Mouse (Mus musculus) forebrain, embryonic 10.5 days (tissue): ENCODE measurements at regions not wholly inside any gene's neighbourhood (a gene's known extent, or its start where the extent isn't known, plus 50 kb on each side); places are given as distances from the start of the nearest gene placed in this dataset.
A peak's percentile ranks its signal among the peaks of the same experiment; 100 is the strongest.

Experiments used
- DNase-seq: peaks from one replicate; pipeline ENCODE4 v3.0.0-alpha.2; 2017; ENCODE audit warnings: low spot score; ENCODE audit errors: extremely low spot score
- H3K27ac ChIP-seq: fragments of 300-500 bp; sonication (generic); 2 replicates; pipeline ENCODE4 v1.5.1; 2016; ENCODE audit warnings: mild to moderate bottlenecking
- H3K27me3 ChIP-seq: fragments of 300-500 bp; sonication (generic); 2 replicates; pipeline ENCODE4 v1.6.1; 2016; ENCODE audit warnings: mild to moderate bottlenecking; ENCODE audit not compliant: poor library complexity, severe bottlenecking
- H3K36me3 ChIP-seq: fragments of 300-500 bp; sonication (generic); replicated peaks from 2 replicates; pipeline ENCODE4 v1.6.1; 2016; ENCODE audit warnings: mild to moderate bottlenecking, moderate library complexity
- H3K4me1 ChIP-seq: fragments of 300-500 bp; sonication (generic); 2 replicates; pipeline ENCODE4 v1.6.1; 2016
- H3K4me3 ChIP-seq: fragments of 300-500 bp; sonication (generic); 2 replicates; pipeline ENCODE4 v1.5.1; 2016; ENCODE audit warnings: mild to moderate bottlenecking, moderate library complexity
- H3K9me3 ChIP-seq: fragments of 300-500 bp; sonication (generic); 2 replicates; pipeline ENCODE4 v1.6.1; 2016; ENCODE audit warnings: mild to moderate bottlenecking, moderate library complexity
- WGBS: fragments of 180-500 bp; shearing (Covaris S2); methylation state at CpG from one replicate; pipeline ENCODE4 v1.1.7; 2016; 5-methylcytosine and 5-hydroxymethylcytosine counted together

GRCm38 (mm10) chr3:41425863-41426262, 129.7 kb upstream of the Jade1 start:
- H3K4me3 ChIP-seq: no peak overlapping the region
- H3K27me3 ChIP-seq: no peaks in the 10 kb centered on the region
- H3K36me3 ChIP-seq: no peaks in the 10 kb centered on the region
- 92% methylated on average over 8 of the region's 8 CpGs for WGBS
- H3K9me3 ChIP-seq: no peaks in the 10 kb centered on the region
- no peak for DNase-seq
- no peak overlapping the region for H3K27ac ChIP-seq
- H3K4me1 ChIP-seq: peaks cover 27% of the 10 kb centered on the region

- no peak for DNase-seq
- peak overlapping the region; percentile 51; the same call in 1 of the 2 replicates for H3K27ac ChIP-seq
- H3K4me1 ChIP-seq: peaks cover 18% of the 10 kb centered on the region
- no peaks in the 10 kb centered on the region for H3K9me3 ChIP-seq
- no peak overlapping the region for H3K4me3 ChIP-seq
- no peaks in the 10 kb centered on the region for H3K27me3 ChIP-seq
- no peaks in the 10 kb centered on the region for H3K36me3 ChIP-seq
- WGBS: 23% methylated on average over 10 of the region's 10 CpGs
Measured at GRCm38 (mm10) chr3:41424142-41424939, 131.2 kb upstream of the Jade1 start.

GRCm38 (mm10) chr3:41423630-41424029, 131.9 kb upstream of the Jade1 start:
- DNase-seq: no peak
- no peaks in the 10 kb centered on the region for H3K9me3 ChIP-seq
- H3K4me1 ChIP-seq: peaks cover 18% of the 10 kb centered on the region
- H3K36me3 ChIP-seq: no peaks in the 10 kb centered on the region
- no peak overlapping the region for H3K27ac ChIP-seq
- no peaks in the 10 kb centered on the region for H3K27me3 ChIP-seq
- no peak overlapping the region for H3K4me3 ChIP-seq
- WGBS: 76% methylated on average over 5 of the region's 5 CpGs

GRCm38 (mm10) chr3:41422615-41423579, 132.6 kb upstream of the Jade1 start:
- Histone ChIP-seq H3K9me3 (no peaks in the 10 kb centered on the region), H3K4me1 (peaks cover 18% of the 10 kb centered on the region), H3K36me3 (no peaks in the 10 kb centered on the region), H3K4me3 (no peak overlapping the region), H3K27me3 (no peaks in the 10 kb centered on the region), H3K27ac (peak overlapping the region; percentile 20; the same call in 1 of the 2 replicates)
- 26% methylated on average over 14 of the region's 14 CpGs for WGBS
- DNase-seq: no peak

GRCm38 (mm10) chr3:41413771-41414170, 141.8 kb upstream of the Jade1 start:
- Histone ChIP-seq H3K4me1 (peaks cover 8% of the 10 kb centered on the region), H3K27me3 (peaks cover 12% of the 10 kb centered on the region), H3K9me3 (no peaks in the 10 kb centered on the region), H3K27ac (no peak overlapping the region), H3K36me3 (no peaks in the 10 kb centered on the region), H3K4me3 (no peak overlapping the region)
- DNase-seq: no peak
- 85% methylated on average over 1 of the region's 1 CpGs for WGBS

- Histone ChIP-seq H3K9me3 (no peaks in the 10 kb centered on the region), H3K27me3 (peaks cover 12% of the 10 kb centered on the region), H3K36me3 (no peaks in the 10 kb centered on the region), H3K4me1 (peaks cover 17% of the 10 kb centered on the region), H3K4me3 (no peak overlapping the region), H3K27ac (no peak overlapping the region)
- 89% methylated on average over 2 of the region's 2 CpGs for WGBS
- DNase-seq: no peak
Measured at GRCm38 (mm10) chr3:41412698-41413097, 142.8 kb upstream of the Jade1 start.

GRCm38 (mm10) chr3:41408821-41409737, 146.5 kb upstream of the Jade1 start:
- H3K4me3 ChIP-seq: peak overlapping the region; percentile 50
- no peak for DNase-seq
- peaks cover 17% of the 10 kb centered on the region for H3K4me1 ChIP-seq
- no peaks in the 10 kb centered on the region for H3K9me3 ChIP-seq
- H3K36me3 ChIP-seq: no peaks in the 10 kb centered on the region
- peaks cover 12% of the 10 kb centered on the region for H3K27me3 ChIP-seq
- 28% methylated on average over 15 of the region's 15 CpGs for WGBS
- H3K27ac ChIP-seq: peak overlapping the region; percentile 74

GRCm38 (mm10) chr3:41408423-41408820, 147.1 kb upstream of the Jade1 start:
- Histone ChIP-seq H3K4me3 (peak overlapping the region; percentile 50), H3K27ac (peak overlapping the region; percentile 74), H3K27me3 (peaks cover 12% of the 10 kb centered on the region), H3K36me3 (no peaks in the 10 kb centered on the region), H3K4me1 (peaks cover 17% of the 10 kb centered on the region), H3K9me3 (no peaks in the 10 kb centered on the region)
- WGBS: 15% methylated on average over 14 of the region's 14 CpGs
- peak; percentile 61 for DNase-seq

GRCm38 (mm10) chr3:41407988-41408387, 147.5 kb upstream of the Jade1 start:
- DNase-seq: no peak
- Histone ChIP-seq H3K4me3 (peak overlapping the region; percentile 50), H3K36me3 (no peaks in the 10 kb centered on the region), H3K4me1 (peaks cover 17% of the 10 kb centered on the region), H3K9me3 (no peaks in the 10 kb centered on the region), H3K27me3 (peaks cover 12% of the 10 kb centered on the region), H3K27ac (peak overlapping the region; percentile 74; the same call in 1 of the 2 replicates)
- WGBS: 83% methylated on average over 9 of the region's 9 CpGs

GRCm38 (mm10) chr3:41407520-41407919, 148.0 kb upstream of the Jade1 start:
- Histone ChIP-seq H3K9me3 (no peaks in the 10 kb centered on the region), H3K27ac (no peak overlapping the region), H3K27me3 (peaks cover 12% of the 10 kb centered on the region), H3K4me1 (peaks cover 17% of the 10 kb centered on the region), H3K36me3 (no peaks in the 10 kb centered on the region), H3K4me3 (no peak overlapping the region)
- WGBS: 73% methylated on average over 1 of the region's 1 CpGs
- DNase-seq: no peak

- Histone ChIP-seq H3K4me3 (no peak overlapping the region), H3K27me3 (no peaks in the 10 kb centered on the region), H3K36me3 (no peaks in the 10 kb centered on the region), H3K9me3 (no peaks in the 10 kb centered on the region), H3K27ac (no peak overlapping the region), H3K4me1 (no peaks in the 10 kb centered on the region)
- WGBS: 95% methylated on average over 4 of the region's 4 CpGs
- DNase-seq: no peak
Measured at GRCm38 (mm10) chr3:41401881-41402280, 153.7 kb upstream of the Jade1 start.

- 79% methylated on average over 6 of the region's 6 CpGs for WGBS
- Histone ChIP-seq H3K27me3 (no peaks in the 10 kb centered on the region), H3K4me3 (no peak overlapping the region), H3K4me1 (peaks cover 7% of the 10 kb centered on the region; the same call in 1 of the 2 replicates), H3K36me3 (no peaks in the 10 kb centered on the region), H3K9me3 (no peaks in the 10 kb centered on the region), H3K27ac (no peak overlapping the region)
- DNase-seq: no peak
Measured at GRCm38 (mm10) chr3:41389868-41390267, 165.7 kb upstream of the Jade1 start.
